Mouse (Mus musculus) MEL (cell line): ENCODE results near the gene Dlx2. TPM values are rescaled to one million over a fixed set of nuclear protein-coding genes. Genes with fewer than 3 reads are reported as not detected.

Experiments used
- DNase-seq: peaks from one replicate; pipeline ENCODE4 v3.0.0; 2011; ENCODE audit warnings: low read depth, low spot score
- H3K27ac ChIP-seq: 2 replicates; pipeline ENCODE4 v1.5.1; 2012; ENCODE audit warnings: low read depth, mild to moderate bottlenecking, control low read depth, low read length, moderate library complexity; ENCODE audit not compliant: control insufficient read depth
- H3K27me3 ChIP-seq, 2 experiments: fragments of 150-350 bp in 1 of 2; sonication (generic) in 1 of 2; 2 replicates each; pipeline ENCODE4 v1.6.1; 2012; ENCODE audit warnings: low read length in 2 of 2, mild to moderate bottlenecking in 2 of 2, improper control_type of control experiment in 1 of 2, moderate library complexity in 1 of 2; ENCODE audit not compliant: insufficient read depth in 2 of 2, control insufficient read depth in 1 of 2
- H3K36me3 ChIP-seq, 2 experiments: 2 replicates each; pipeline ENCODE4 v1.6.1; 2012 to 2014; ENCODE audit warnings: low read length in 2 of 2, improper control_type of control experiment in 1 of 2, inconsistent platforms in 1 of 2, mild to moderate bottlenecking in 1 of 2; ENCODE audit not compliant: insufficient read depth in 2 of 2, control insufficient read depth in 1 of 2
- H3K4me1 ChIP-seq, 2 experiments: fragments of 150-350 bp in 1 of 2; sonication (generic) in 1 of 2; 2 replicates each; pipeline ENCODE4 v1.6.1; 2012; ENCODE audit warnings: low read length in 2 of 2, improper control_type of control experiment in 1 of 2, mild to moderate bottlenecking in 1 of 2; ENCODE audit not compliant: insufficient read depth in 2 of 2, control insufficient read depth in 1 of 2
- H3K4me3 ChIP-seq, 2 experiments: fragments of 150-350 bp in 1 of 2; sonication (generic) in 1 of 2; 2 replicates each; pipeline ENCODE4 v1.5.1; 2012; ENCODE audit warnings: low read depth in 2 of 2, low read length in 2 of 2, mild to moderate bottlenecking in 2 of 2, moderate library complexity in 2 of 2, control low read depth in 1 of 2, improper control_type of control experiment in 1 of 2; ENCODE audit not compliant: control insufficient read depth in 1 of 2, insufficient read depth in 1 of 2
- H3K79me2 ChIP-seq: 2 replicates; pipeline ENCODE4 v1.6.1; 2012; ENCODE audit warnings: mild to moderate bottlenecking, low read length, moderate library complexity; ENCODE audit not compliant: control insufficient read depth, poor library complexity, insufficient read depth
- H3K9ac ChIP-seq: 2 replicates; pipeline ENCODE4 v1.6.1; 2012; ENCODE audit warnings: low read depth, mild to moderate bottlenecking, control low read depth, low read length, moderate library complexity; ENCODE audit not compliant: control insufficient read depth, poor library complexity, severe bottlenecking
- H3K9me3 ChIP-seq: fragments of 150-350 bp; sonication (generic); replicated peaks from 2 replicates; pipeline ENCODE4 v1.6.1; 2012; ENCODE audit warnings: mild to moderate bottlenecking, low read length, improper control_type of control experiment, moderate library complexity; ENCODE audit not compliant: insufficient read depth
- CTCF ChIP-seq, 3 experiments: IDR thresholded peaks in 2 of 3; conservative IDR thresholded peaks in 1 of 3; 2 replicates each; pipeline ENCODE4 v1.5.1; 2011 to 2012; ENCODE audit warnings: low read length in 3 of 3, low read depth in 2 of 3, mild to moderate bottlenecking in 2 of 3, improper control_type of control experiment in 1 of 3, inconsistent platforms in 1 of 3, mixed read lengths in 1 of 3, moderate library complexity in 1 of 3; ENCODE audit not compliant: control insufficient read depth in 1 of 3, insufficient read depth in 1 of 3, poor library complexity in 1 of 3, severe bottlenecking in 1 of 3
- E2F4 ChIP-seq: IDR thresholded peaks from 2 replicates; pipeline ENCODE4 v1.6.1; 2011; ENCODE audit warnings: low read depth, low read length, improper control_type of control experiment, borderline replicate concordance
- ETS1 ChIP-seq: IDR thresholded peaks from 2 replicates; pipeline ENCODE4 v1.6.1; 2012; ENCODE audit warnings: low read depth, mild to moderate bottlenecking, inconsistent platforms, low read length, improper control_type of control experiment, moderate library complexity
- MAZ ChIP-seq: IDR thresholded peaks from 2 replicates; pipeline ENCODE4 v1.6.1; 2012; ENCODE audit warnings: low read depth, mild to moderate bottlenecking, inconsistent platforms, low read length, improper control_type of control experiment
- MXI1 ChIP-seq: IDR thresholded peaks from 2 replicates; pipeline ENCODE4 v1.6.1; 2011; ENCODE audit warnings: mild to moderate bottlenecking, low read depth, low read length, improper control_type of control experiment
- MYC ChIP-seq: IDR thresholded peaks from 2 replicates; pipeline ENCODE4 v1.6.1; 2011; ENCODE audit warnings: low read depth, mild to moderate bottlenecking, low read length, improper control_type of control experiment, moderate library complexity
- NELFE ChIP-seq: IDR thresholded peaks from 2 replicates; pipeline ENCODE4 v1.6.1; 2011; ENCODE audit warnings: low read depth, low read length, improper control_type of control experiment
- POLR2A ChIP-seq, 2 experiments: IDR thresholded peaks; 2 replicates each; pipeline ENCODE4 v1.6.1; 2011 to 2012; ENCODE audit warnings: low read length in 2 of 2, mild to moderate bottlenecking in 2 of 2, control low read depth in 1 of 2, improper control_type of control experiment in 1 of 2, low read depth in 1 of 2, moderate library complexity in 1 of 2; ENCODE audit not compliant: control insufficient read depth in 1 of 2, insufficient read depth in 1 of 2, poor library complexity in 1 of 2
- RAD21 ChIP-seq: IDR thresholded peaks from 2 replicates; pipeline ENCODE4 v1.6.1; 2011; ENCODE audit warnings: mild to moderate bottlenecking, low read depth, low read length, improper control_type of control experiment
- RCOR1 ChIP-seq: IDR thresholded peaks from 2 replicates; pipeline ENCODE4 v1.6.1; 2012; ENCODE audit warnings: low read depth, mild to moderate bottlenecking, inconsistent platforms, low read length, improper control_type of control experiment
- SMC3 ChIP-seq: IDR thresholded peaks from 2 replicates; pipeline ENCODE4 v1.6.1; 2011; ENCODE audit warnings: low read depth, low read length, improper control_type of control experiment
- TBP ChIP-seq: IDR thresholded peaks from 2 replicates; pipeline ENCODE4 v1.8.0; 2011; ENCODE audit warnings: low read depth, low read length, improper control_type of control experiment
- TCF12 ChIP-seq: IDR thresholded peaks from 2 replicates; pipeline ENCODE4 v1.6.1; 2014; ENCODE audit warnings: low read depth, mild to moderate bottlenecking, inconsistent platforms, low read length, improper control_type of control experiment, moderate library complexity
- USF1 ChIP-seq: IDR thresholded peaks from 2 replicates; pipeline ENCODE4 v1.6.1; 2014; ENCODE audit warnings: low read depth, mild to moderate bottlenecking, inconsistent platforms, low read length, improper control_type of control experiment, moderate library complexity
- USF2 ChIP-seq, 2 experiments: IDR thresholded peaks; 2 replicates each; pipeline ENCODE4 v1.6.1; 2011 to 2012; ENCODE audit warnings: improper control_type of control experiment in 2 of 2, low read length in 2 of 2, borderline replicate concordance in 1 of 2, inconsistent platforms in 1 of 2, low read depth in 1 of 2, mild to moderate bottlenecking in 1 of 2; ENCODE audit not compliant: insufficient read depth in 1 of 2
- ZC3H11A ChIP-seq: IDR thresholded peaks from 2 replicates; pipeline ENCODE4 v1.6.1; 2012; ENCODE audit warnings: low read depth, mild to moderate bottlenecking, inconsistent platforms, low read length, improper control_type of control experiment
- ZKSCAN1 ChIP-seq: IDR thresholded peaks from 2 replicates; pipeline ENCODE4 v1.6.1; 2012; ENCODE audit warnings: low read depth, mild to moderate bottlenecking, inconsistent platforms, low read length, improper control_type of control experiment, moderate library complexity
- polyA plus RNA-seq, 2 experiments: library from polyadenylated mRNA; stranded (reverse) in 1 of 2; unstranded in 1 of 2; fragments of >175 nt in 1 of 2; fragments of >200 nt in 1 of 2; gene quantifications; 2 replicates each; pipeline versions ENCODE4 v1.2.1 to v1.2.4; 2012; ENCODE audit warnings: low replicate concordance in 2 of 2, low read depth in 1 of 2; ENCODE audit not compliant: insufficient read length in 2 of 2, insufficient read depth in 1 of 2, missing spikeins in 1 of 2
- total RNA-seq: library from RNA; depleted of rRNA; stranded (reverse); fragments of 300-350 nt; gene quantifications from 2 replicates; pipeline ENCODE4 v1.2.3, GENCODE M21; 2012

Dlx2 gene
- total and polyA plus RNA-seq, 3 experiments: not detected

DNA sequence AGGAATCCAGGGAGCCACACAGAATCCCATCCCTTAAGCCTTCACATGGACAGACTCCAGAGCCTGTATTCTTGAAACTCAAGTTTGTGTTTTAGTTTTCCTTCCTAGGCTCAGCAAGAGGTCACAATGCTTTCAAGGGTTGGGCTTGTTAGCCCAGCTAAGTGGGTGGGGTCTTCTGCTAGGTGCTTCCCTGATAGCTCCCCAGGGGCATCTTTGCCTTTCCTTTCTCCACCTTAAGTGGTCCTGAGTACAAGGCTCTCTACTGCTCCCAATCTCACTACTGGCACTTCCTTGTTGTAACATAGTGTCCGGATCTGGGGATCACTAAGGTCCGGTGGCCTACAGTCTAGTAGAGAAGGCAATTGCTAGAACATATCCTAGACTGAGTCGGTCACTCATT is 3.8 kb upstream of the Dlx2 start:
- Histone ChIP-seq H3K36me3 (peaks cover 0 to 2% of the 10 kb centered on the region in 2 experiments; a peak in 1 of 4 replicates), H3K4me3 (no peak overlapping the region), H3K9me3 (no peaks in the 10 kb centered on the region), H3K4me1 (no peaks in the 10 kb centered on the region; a peak in 1 of 4 replicates), H3K9ac (no peak overlapping the region), H3K27me3 (peaks cover 2 to 4% of the 10 kb centered on the region in 2 experiments), H3K27ac (no peak overlapping the region), H3K79me2 (no peaks in the 10 kb centered on the region)
- DNase-seq: no peak
- TF ChIP-seq POLR2A (IDR thresholded peaks at IDR 0.05; ENCODE audit: control insufficient read depth in 1 of 2, insufficient read depth in 1 of 2, low read depth in 1 of 2, low read length in 2 of 2, poor library complexity in 1 of 2) (no peak), NELFE (no peak), ZC3H11A (no peak)

DNA sequence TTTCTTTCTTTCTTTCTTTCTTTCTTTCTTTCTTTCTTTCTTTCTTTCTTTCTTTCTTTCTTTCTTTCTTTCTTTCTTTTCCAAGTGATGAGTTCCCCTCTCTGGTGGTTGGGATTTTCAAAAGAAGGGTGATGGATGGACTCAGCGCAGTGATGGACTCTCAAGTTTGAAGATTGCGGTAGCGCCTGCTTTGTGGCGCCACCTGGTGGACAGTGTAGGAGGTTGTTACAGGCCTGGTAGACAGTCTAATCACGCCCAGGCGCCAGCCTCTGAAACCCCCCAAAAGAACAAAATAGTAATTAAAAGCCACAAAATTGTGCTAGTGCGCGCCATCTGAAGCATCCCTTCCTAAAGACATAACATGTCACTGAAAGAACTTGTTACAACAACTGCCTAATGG is 1.3 kb upstream of the Dlx2 start:
- peak; percentile 78 for DNase-seq
- Histone ChIP-seq H3K36me3 (peaks cover 0 to 4% of the 10 kb centered on the region in 2 experiments; a peak in 2 of 4 replicates), H3K9ac (no peak overlapping the region), H3K27ac (no peak overlapping the region), H3K9me3 (no peaks in the 10 kb centered on the region), H3K79me2 (no peaks in the 10 kb centered on the region), H3K4me1 (peaks cover 0 to 3% of the 10 kb centered on the region in 2 experiments; a peak in 2 of 4 replicates), H3K4me3 (no peak overlapping the region), H3K27me3 (peaks cover under 1 to 2% of the 10 kb centered on the region in 2 experiments; a peak in 2 of 4 replicates)
- TF ChIP-seq CTCF (IDR thresholded peaks at IDR 0.05 in 2 of 3, conservative IDR thresholded peaks at IDR 0.05 in 1 of 3; ENCODE audit: control insufficient read depth in 1 of 3, insufficient read depth in 1 of 3, low read depth in 2 of 3, low read length in 3 of 3, poor library complexity in 1 of 3, severe bottlenecking in 1 of 3) (peak; percentile 61 to 98 (median 90)), RAD21 (peak; percentile 89), MAZ (no peak), TBP (no peak), RCOR1 (no peak), SMC3 (peak; percentile 99), ZC3H11A (peak; percentile 95)

DNA sequence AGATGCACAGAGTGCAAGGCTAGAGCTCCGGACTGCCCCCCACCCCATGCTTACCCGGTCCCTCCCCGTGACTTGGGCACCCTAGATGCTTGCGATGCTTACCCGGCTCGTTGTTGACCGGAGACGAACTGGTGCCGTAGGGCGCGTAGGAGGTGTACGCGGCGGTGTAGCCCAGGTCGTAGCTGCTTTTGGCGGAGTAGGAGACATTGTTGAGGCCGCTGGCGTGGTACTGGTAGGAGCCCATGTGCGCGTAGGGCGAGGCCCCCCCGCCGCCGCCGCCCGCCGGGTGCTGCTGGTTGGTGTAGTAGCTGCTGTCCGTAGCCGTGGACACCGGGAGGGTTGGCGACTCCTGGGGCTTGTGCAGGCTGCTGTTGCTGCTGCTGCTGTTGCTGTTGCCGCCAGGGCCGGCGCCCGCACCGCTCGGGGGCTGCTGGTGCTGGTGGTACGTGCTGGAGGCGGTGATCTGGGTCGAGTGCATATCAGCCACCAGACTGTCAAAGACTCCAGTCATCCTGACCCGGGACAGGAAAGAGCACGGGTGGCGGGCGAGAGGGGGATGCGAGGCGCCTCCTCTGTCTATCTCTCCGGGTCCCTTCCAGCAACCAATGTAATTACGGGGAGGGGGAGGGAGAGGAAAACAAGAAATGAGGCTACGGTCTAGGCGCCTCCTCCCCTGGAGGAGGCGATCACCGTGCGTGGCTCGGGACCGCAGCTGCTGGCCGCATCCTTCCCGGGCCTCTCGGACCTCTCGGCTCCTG is 493 bp downstream of the Dlx2 start:
- H3K27me3 ChIP-seq: peaks cover 0 to 2% of the 10 kb centered on the region in 2 experiments; a peak in 2 of 4 replicates
- peaks cover 9% of the 10 kb centered on the region in 2 experiments for H3K4me1 ChIP-seq
- H3K27ac ChIP-seq: no peak overlapping the region
- H3K9me3 ChIP-seq: no peaks in the 10 kb centered on the region
- H3K79me2 ChIP-seq: no peaks in the 10 kb centered on the region
- H3K4me3 ChIP-seq: no peak overlapping the region
- TF ChIP-seq MXI1 (no peak), USF1 (no peak), USF2 (IDR thresholded peaks at IDR 0.05; ENCODE audit: borderline replicate concordance in 1 of 2, insufficient read depth in 1 of 2, low read depth in 1 of 2, low read length in 2 of 2) (no peak), E2F4 (no peak), MYC (no peak), ZKSCAN1 (no peak), TCF12 (no peak), ETS1 (no peak), ZC3H11A (no peak)
- DNase-seq: no peak
- H3K36me3 ChIP-seq: peaks cover 0 to 10% of the 10 kb centered on the region in 2 experiments; a peak in 2 of 4 replicates
- no peak overlapping the region for H3K9ac ChIP-seq
